Mouse (Mus musculus): ENCODE measurements at regions not wholly inside any gene's neighbourhood (a gene's known extent, or its start where the extent isn't known, plus 50 kb on each side); places are given as distances from the start of the nearest gene placed in this dataset.
"Not testable (repeated sequence)": the region's sequence is repeated elsewhere in the genome, so short reads cannot be mapped to it uniquely, and the experiment has no call there.

DNA sequence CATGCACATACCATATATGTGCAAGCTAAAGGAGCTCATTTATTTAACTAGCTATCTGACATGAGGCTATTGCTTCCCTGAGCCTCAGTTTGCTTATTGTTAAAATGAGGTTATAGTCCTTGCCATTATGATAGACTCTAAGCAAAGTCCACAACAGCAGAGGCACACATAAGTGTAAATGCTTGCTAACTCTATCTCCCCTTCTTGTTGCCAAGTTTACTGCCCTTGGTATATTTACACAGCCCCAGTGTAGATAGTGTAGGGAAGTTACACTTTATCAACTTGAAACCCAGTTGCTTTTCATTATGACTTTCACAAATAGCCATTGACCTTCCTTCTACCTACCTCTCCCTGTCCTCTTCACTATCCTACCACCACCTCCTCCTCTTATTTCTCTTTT, 782.6 kb upstream of the Agtr1b start:
- TF ChIP-seq POLR2A (IDR thresholded peaks at IDR 0.05; ENCODE audit: insufficient read depth, low read depth, low read length) (no peak), CTCF (IDR thresholded peaks at IDR 0.05; ENCODE audit: insufficient read depth, low read depth, low read length) (no peak)
- Histone ChIP-seq H3K4me1 (ENCODE audit: control insufficient read depth, insufficient read depth, low read length) (no peaks in the 10 kb centered on the region), H3K4me3 (ENCODE audit: insufficient read depth, low read depth, low read length) (no peak overlapping the region), H3K27ac (ENCODE audit: insufficient read depth, low read depth, low read length) (no peak overlapping the region)

DNA sequence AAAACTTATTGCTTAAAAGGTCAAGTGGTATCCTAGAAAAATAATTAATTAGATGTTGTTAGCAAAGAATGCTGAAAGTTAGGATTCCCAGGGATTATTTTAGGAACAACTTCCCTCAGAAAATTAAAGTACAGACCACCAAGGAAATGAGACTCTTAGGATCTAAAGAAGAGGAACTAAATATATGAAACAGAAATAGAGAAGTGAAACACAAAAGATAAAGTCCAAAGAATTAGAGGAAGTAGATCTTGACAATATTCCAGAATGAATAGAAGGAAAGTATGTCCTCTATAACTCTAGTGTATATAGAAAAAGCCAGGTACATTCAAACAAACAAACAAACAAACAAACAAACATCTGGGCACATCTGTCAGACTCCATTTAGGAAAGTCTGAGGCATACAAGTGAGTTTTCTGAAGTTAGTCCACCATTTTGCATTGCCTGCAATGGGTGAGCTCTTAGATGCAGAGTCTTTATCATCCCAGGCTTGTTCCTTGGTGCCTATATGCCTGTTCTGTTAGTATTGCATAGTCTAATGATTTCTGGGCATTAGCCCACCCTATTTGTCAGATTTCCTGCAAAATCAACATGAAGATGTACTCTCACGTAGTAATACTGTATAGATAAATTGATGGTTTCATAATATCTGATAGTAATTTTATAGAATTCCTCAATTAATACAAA, 762.0 kb upstream of the Agtr1b start:
- TF ChIP-seq POLR2A (IDR thresholded peaks at IDR 0.05; ENCODE audit: insufficient read depth, low read depth, low read length) (no peak), CTCF (IDR thresholded peaks at IDR 0.05; ENCODE audit: insufficient read depth, low read depth, low read length) (no peak)
- no peak overlapping the region for H3K27ac ChIP-seq (ENCODE audit: insufficient read depth, low read depth, low read length)
- no peaks in the 10 kb centered on the region for H3K4me1 ChIP-seq (ENCODE audit: control insufficient read depth, insufficient read depth, low read length)
- whole genome bisulfite sequencing, result 98% methylated on average over 1 of the region's 1 CpGs
- no peak overlapping the region for H3K4me3 ChIP-seq (ENCODE audit: insufficient read depth, low read depth, low read length)

DNA sequence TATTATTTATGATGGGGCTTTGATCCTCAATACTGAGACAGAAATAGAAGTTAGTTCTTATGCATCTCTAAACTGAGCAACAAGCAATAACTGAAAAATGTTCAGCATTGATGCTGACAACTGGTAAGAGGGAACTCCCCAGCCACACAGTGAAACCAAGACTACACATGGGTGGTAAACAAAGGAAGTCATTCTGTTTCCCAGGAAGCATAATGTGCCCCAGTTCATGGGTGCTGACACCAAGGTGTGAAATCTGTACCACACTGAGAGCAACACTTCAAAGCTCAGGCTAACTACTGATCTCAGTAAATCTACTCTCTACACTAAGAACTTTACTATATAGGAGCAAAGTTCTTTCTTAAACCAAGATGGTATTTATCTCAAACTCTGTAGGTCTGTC, 759.2 kb upstream of the Agtr1b start:
- TF ChIP-seq POLR2A (IDR thresholded peaks at IDR 0.05; ENCODE audit: insufficient read depth, low read depth, low read length) (no peak), CTCF (IDR thresholded peaks at IDR 0.05; ENCODE audit: insufficient read depth, low read depth, low read length) (no peak)
- Histone ChIP-seq H3K27ac (ENCODE audit: insufficient read depth, low read depth, low read length) (no peak overlapping the region), H3K4me3 (ENCODE audit: insufficient read depth, low read depth, low read length) (no peak overlapping the region), H3K4me1 (ENCODE audit: control insufficient read depth, insufficient read depth, low read length) (no peaks in the 10 kb centered on the region)

DNA sequence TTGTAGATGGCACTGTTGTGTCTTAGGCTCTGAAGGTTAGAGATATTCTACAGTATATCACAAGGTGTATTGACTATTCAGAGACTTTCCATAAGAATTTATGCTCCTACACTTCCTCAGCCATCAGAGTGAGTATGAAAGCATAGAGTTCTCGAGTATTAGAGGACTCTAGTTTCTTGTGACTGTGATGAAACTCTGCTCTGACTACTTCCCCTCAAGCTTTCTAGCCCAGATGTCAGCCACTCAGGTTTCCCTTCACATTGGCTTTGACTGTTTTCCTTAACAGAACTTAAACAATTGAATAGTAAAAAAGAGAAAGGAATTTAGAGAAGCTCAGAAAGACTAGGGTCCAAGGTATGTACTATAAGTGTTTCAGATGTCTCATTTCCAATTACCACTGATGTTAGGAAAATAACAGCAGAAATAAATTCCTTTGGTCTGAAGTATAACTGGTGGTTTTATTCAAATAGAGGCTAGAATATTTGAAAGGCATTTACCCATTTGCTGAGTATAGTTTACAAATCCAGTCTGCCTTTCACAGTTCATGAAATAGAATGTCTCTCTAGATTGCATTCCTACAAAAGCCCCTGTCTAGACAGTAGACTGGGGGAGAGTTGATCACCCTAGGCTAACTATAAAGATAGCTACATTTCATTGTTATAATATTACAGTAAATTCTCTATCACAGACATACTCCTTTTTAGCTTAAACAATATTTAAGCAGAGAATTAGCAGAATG, 751.4 kb upstream of the Agtr1b start:
- no peaks in the 10 kb centered on the region for H3K4me1 ChIP-seq (ENCODE audit: control insufficient read depth, insufficient read depth, low read length)
- H3K4me3 ChIP-seq (ENCODE audit: insufficient read depth, low read depth, low read length), result no peak overlapping the region
- 78% methylated on average over 1 of the region's 1 CpGs for WGBS
- H3K27ac ChIP-seq (ENCODE audit: insufficient read depth, low read depth, low read length), result no peak overlapping the region
- TF ChIP-seq CTCF (IDR thresholded peaks at IDR 0.05; ENCODE audit: insufficient read depth, low read depth, low read length) (no peak), POLR2A (IDR thresholded peaks at IDR 0.05; ENCODE audit: insufficient read depth, low read depth, low read length) (no peak)

DNA sequence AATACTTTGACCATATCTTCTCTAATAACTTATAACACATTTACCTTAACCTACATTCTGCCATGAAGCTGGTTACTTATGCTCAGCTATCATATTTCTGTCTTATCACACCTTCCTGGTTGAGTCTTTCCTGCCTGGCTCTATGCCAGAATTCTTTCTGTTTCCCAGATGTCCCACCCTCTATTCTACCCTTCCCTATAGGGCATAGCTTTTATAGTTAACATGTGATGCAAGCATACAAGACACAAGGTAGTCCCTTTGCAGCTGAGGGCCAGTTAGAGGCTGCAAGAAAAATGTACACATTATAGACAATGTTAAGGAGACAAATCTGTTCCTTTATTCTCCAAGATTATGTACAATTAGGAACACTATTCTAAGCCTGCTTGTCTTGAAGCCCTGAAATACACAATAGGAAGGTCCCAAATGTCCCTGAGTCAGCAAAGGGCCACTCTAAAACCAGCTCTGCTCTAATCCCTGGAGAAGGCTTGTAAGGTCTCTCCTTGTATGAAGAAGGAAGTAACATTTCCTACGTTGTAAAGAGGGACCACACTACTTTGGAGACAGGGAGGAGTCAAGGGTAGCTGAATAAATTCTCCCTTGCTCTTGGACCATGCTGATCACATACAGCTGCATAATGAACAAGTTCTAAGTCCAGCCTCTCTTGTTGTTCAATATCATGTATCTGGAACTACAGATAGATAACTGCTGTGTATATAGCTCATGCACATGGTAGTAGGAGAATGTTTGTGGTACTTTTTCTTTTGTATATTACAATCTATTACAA, 745.0 kb upstream of the Agtr1b start:
- no peak overlapping the region for H3K4me3 ChIP-seq (ENCODE audit: insufficient read depth, low read depth, low read length)
- WGBS, result 52% methylated on average over 1 of the region's 1 CpGs
- H3K27ac ChIP-seq (ENCODE audit: insufficient read depth, low read depth, low read length), result no peak overlapping the region
- H3K4me1 ChIP-seq (ENCODE audit: control insufficient read depth, insufficient read depth, low read length), result no peaks in the 10 kb centered on the region
- TF ChIP-seq CTCF (IDR thresholded peaks at IDR 0.05; ENCODE audit: insufficient read depth, low read depth, low read length), result no peak
- TF ChIP-seq POLR2A (IDR thresholded peaks at IDR 0.05; ENCODE audit: insufficient read depth, low read depth, low read length), result no peak

DNA sequence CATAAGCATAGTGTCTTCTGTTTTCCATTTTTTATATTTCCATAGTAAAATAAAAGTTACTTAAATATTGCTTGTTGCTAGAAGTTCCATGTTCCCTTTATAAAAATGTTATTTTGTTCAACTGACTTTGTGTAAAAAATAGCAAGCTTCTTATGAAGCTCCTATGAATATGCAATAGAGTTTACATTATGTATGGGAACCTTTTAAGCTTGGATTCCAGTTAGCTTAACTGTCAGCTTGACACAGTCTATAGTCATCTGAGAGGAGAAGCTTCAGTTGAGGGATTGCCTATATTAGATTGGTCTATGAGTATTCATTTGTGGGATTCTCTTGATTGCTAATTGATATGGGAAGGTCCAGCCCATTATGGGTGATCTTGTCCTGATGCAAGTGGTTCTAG, 723.2 kb upstream of the Agtr1b start:
- no peaks in the 10 kb centered on the region for H3K4me1 ChIP-seq (ENCODE audit: control insufficient read depth, insufficient read depth, low read length)
- no peak overlapping the region for H3K27ac ChIP-seq (ENCODE audit: insufficient read depth, low read depth, low read length)
- TF ChIP-seq POLR2A (IDR thresholded peaks at IDR 0.05; ENCODE audit: insufficient read depth, low read depth, low read length) (no peak), CTCF (IDR thresholded peaks at IDR 0.05; ENCODE audit: insufficient read depth, low read depth, low read length) (no peak)
- H3K4me3 ChIP-seq (ENCODE audit: insufficient read depth, low read depth, low read length), result no peak overlapping the region

DNA sequence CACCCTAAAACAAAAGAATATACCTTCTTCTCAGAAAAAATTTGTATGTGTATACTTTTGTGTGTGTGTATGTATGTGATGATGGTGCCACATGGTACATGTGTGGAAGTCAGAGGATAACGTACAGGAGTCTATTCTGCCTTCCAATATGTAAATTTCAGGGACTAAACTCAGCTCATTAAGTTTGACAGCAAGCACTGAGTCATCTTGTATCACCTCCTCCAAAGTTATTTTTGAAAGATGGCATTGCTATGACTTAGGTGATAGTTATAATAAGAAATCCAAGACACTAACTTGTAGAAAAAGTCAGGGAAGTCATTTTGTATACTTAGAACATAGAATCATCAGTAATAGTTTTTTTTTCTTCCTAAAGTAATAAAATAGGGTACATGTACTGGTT, 719.4 kb upstream of the Agtr1b start:
- H3K4me3 ChIP-seq (ENCODE audit: insufficient read depth, low read depth, low read length), result no peak overlapping the region
- 76% methylated on average over 1 of the region's 1 CpGs for WGBS
- H3K4me1 ChIP-seq (ENCODE audit: control insufficient read depth, insufficient read depth, low read length), result no peaks in the 10 kb centered on the region
- no peak overlapping the region for H3K27ac ChIP-seq (ENCODE audit: insufficient read depth, low read depth, low read length)
- TF ChIP-seq POLR2A (IDR thresholded peaks at IDR 0.05; ENCODE audit: insufficient read depth, low read depth, low read length) (no peak), CTCF (IDR thresholded peaks at IDR 0.05; ENCODE audit: insufficient read depth, low read depth, low read length) (no peak)

DNA sequence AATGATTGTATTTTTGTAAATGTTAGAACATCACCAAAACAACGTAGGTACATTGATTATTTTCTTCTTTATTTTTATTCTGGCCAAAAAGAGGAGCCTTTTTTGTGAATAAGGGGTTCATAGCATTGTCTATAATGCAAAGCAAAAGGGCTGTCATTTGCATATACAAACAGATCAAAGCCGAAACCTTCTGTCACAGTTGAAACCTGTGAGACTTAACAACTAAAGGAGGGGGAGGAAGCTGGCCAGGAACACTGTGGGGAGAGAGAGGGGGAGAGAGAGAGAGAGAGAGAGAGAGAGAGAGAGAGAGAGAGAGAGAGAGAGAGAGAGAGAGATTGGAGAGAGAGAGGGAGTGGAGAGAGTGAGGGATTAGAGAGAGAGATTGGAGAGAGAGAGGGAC, 710.6 kb upstream of the Agtr1b start:
- no peak for TF ChIP-seq POLR2A (IDR thresholded peaks at IDR 0.05; ENCODE audit: insufficient read depth, low read depth, low read length)
- no peak for TF ChIP-seq CTCF (IDR thresholded peaks at IDR 0.05; ENCODE audit: insufficient read depth, low read depth, low read length)
- Histone ChIP-seq H3K27ac (ENCODE audit: insufficient read depth, low read depth, low read length) (no peak overlapping the region), H3K4me3 (ENCODE audit: insufficient read depth, low read depth, low read length) (no peak overlapping the region), H3K4me1 (ENCODE audit: control insufficient read depth, insufficient read depth, low read length) (no peaks in the 10 kb centered on the region)
- 78% methylated on average over 2 of the region's 2 CpGs for WGBS

DNA sequence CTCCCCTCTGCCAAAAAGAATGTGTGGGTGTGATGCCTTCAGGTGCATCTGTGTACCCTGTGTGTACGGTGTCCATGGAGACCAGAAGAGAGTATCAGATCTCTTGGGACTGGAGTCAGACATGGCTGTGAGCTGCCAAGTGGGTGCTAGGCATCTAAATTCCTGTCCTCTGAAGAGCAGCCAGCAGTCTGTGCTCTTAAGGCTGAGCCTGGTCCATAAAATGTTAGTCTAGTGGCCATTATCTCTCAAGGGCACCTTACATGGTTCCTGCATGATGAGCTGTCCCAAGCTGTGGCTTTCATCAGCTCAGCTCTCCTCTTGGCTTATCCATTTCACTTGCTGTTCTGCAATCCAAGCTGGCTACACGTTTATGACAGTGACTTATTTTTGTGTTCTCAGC, 686.4 kb upstream of the Agtr1b start:
- 83% methylated on average over 1 of the region's 2 CpGs for WGBS
- H3K27ac ChIP-seq (ENCODE audit: insufficient read depth, low read depth, low read length); H3K4me3 ChIP-seq (ENCODE audit: insufficient read depth, low read depth, low read length); H3K4me1 ChIP-seq (ENCODE audit: control insufficient read depth, insufficient read depth, low read length): not testable (repeated sequence)

DNA sequence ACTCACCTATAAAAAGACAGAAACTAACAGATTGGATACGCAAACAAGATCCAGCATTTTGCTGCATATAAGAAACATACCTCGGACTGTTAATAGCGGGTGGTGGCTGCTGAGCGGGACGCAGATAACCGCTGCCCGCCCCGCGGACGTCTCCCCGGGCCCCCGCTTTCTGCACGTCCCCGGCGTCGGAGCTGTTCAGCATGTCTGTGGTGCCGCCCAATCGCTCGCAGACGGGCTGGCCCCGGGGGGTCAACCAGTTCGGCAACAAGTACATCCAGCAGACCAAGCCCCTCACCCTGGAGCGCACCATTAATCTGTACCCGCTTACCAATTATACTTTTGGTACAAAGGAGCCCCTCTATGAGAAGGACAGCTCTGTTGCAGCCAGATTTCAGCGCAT, 682.4 kb upstream of the Agtr1b start:
- 84% methylated on average over 21 of the region's 25 CpGs for WGBS
- H3K27ac ChIP-seq (ENCODE audit: insufficient read depth, low read depth, low read length); H3K4me3 ChIP-seq (ENCODE audit: insufficient read depth, low read depth, low read length); H3K4me1 ChIP-seq (ENCODE audit: control insufficient read depth, insufficient read depth, low read length): not testable (repeated sequence)
